Mouse (Mus musculus): ENCODE measurements around the gene Defb30. TPM values are rescaled to one million over a fixed set of nuclear protein-coding genes. Genes with fewer than 3 reads are reported as not detected.

Defb30 gene
- polyA plus RNA-seq (2015; fragmentation: Nextera tagmentation; extraction: Ambion mirVana): not detected in 2 replicates

GRCm38 (mm10) chr14:63049910-63050370 lies at the start of gene Defb30:
Gene Defb30, minus strand, starts transcription at chr14:63049960.
- Histone ChIP-seq H3K4me1 (no peaks in the 10 kb centered on the region), H3K4me2 (no peak within 1 kb of the TSS), H3K9me3 (no peaks in the 10 kb centered on the region), H3K9ac (no peak within 1 kb of the TSS), H3K27ac (no peak within 1 kb of the TSS), H3K4me3 (no peak within 1 kb of the TSS), H3K27me3 (no peaks in the 10 kb centered on the region), H3K36me3 (no peaks in the 10 kb centered on the region)
- ATAC-seq (ENCODE audit: borderline replicate concordance, extremely low read depth, low FRiP score, low TSS enrichment): no peak
- WGBS: 73% methylated on average over 13 of the region's 14 CpGs

- Histone ChIP-seq H3K4me2 (no peak overlapping the region), H3K4me1 (no peaks in the 10 kb centered on the region), H3K9me3 (no peaks in the 10 kb centered on the region), H3K4me3 (no peak overlapping the region), H3K27ac (no peak overlapping the region), H3K36me3 (no peaks in the 10 kb centered on the region), H3K27me3 (peaks cover 14% of the 10 kb centered on the region), H3K9ac (no peak overlapping the region)
- WGBS: 14% methylated on average over 15 of the region's 15 CpGs
- 0 out of 2 replicates have a peak, but pooled peaks have one; percentile 35 for ATAC-seq (ENCODE audit: borderline replicate concordance, extremely low read depth, low FRiP score, low TSS enrichment)
These were observed 17.9 kb upstream of the Defb30 start for GRCm38 (mm10) chr14:63067708-63068107.

- Histone ChIP-seq H3K4me1 (no peaks in the 10 kb centered on the region), H3K27me3 (peaks cover 13% of the 10 kb centered on the region), H3K9ac (no peak overlapping the region), H3K36me3 (no peaks in the 10 kb centered on the region), H3K4me2 (no peak overlapping the region), H3K9me3 (no peaks in the 10 kb centered on the region), H3K4me3 (no peak overlapping the region), H3K27ac (no peak overlapping the region)
- ATAC-seq (ENCODE audit: borderline replicate concordance, extremely low read depth, low FRiP score, low TSS enrichment): no peak; the same call in 1 of the 2 replicates
- 23% methylated on average over 16 of the region's 16 CpGs for WGBS
These were observed 17.0 kb upstream of the Defb30 start for GRCm38 (mm10) chr14:63066630-63067310.

- H3K4me3 ChIP-seq: no peak overlapping the region
- no peaks in the 10 kb centered on the region for H3K36me3 ChIP-seq
- no peaks in the 10 kb centered on the region for H3K4me1 ChIP-seq
- H3K27ac ChIP-seq: no peak overlapping the region
- no peak for ATAC-seq (ENCODE audit: borderline replicate concordance, extremely low read depth, low FRiP score, low TSS enrichment)
- H3K4me2 ChIP-seq: no peak overlapping the region
- WGBS: 67% methylated on average over 5 of the region's 5 CpGs
- peaks cover 10% of the 10 kb centered on the region; the same call in 1 of the 2 replicates for H3K27me3 ChIP-seq
- no peaks in the 10 kb centered on the region for H3K9me3 ChIP-seq
- H3K9ac ChIP-seq: no peak overlapping the region
These were observed 15.6 kb upstream of the Defb30 start for GRCm38 (mm10) chr14:63065391-63065790.

GRCm38 (mm10) chr14:63062184-63062583 lies 12.4 kb upstream of the Defb30 start:
- no peak overlapping the region for H3K4me3 ChIP-seq
- H3K9me3 ChIP-seq: no peaks in the 10 kb centered on the region
- no peak overlapping the region for H3K9ac ChIP-seq
- H3K36me3 ChIP-seq: no peaks in the 10 kb centered on the region
- H3K27me3 ChIP-seq: no peaks in the 10 kb centered on the region
- H3K27ac ChIP-seq: no peak overlapping the region
- no peak overlapping the region for H3K4me2 ChIP-seq
- ATAC-seq (ENCODE audit: borderline replicate concordance, extremely low read depth, low FRiP score, low TSS enrichment): no peak
- WGBS: 56% methylated on average over 2 of the region's 2 CpGs
- no peaks in the 10 kb centered on the region for H3K4me1 ChIP-seq

- Histone ChIP-seq H3K27me3 (no peaks in the 10 kb centered on the region), H3K4me2 (no peak overlapping the region), H3K36me3 (no peaks in the 10 kb centered on the region), H3K9me3 (no peaks in the 10 kb centered on the region), H3K27ac (no peak overlapping the region), H3K9ac (no peak overlapping the region), H3K4me3 (no peak overlapping the region), H3K4me1 (no peaks in the 10 kb centered on the region)
- no peak for ATAC-seq (ENCODE audit: borderline replicate concordance, extremely low read depth, low FRiP score, low TSS enrichment)
- WGBS: 63% methylated on average over 10 of the region's 10 CpGs
These were observed 10.6 kb upstream of the Defb30 start for GRCm38 (mm10) chr14:63060361-63060760.

GRCm38 (mm10) chr14:63054729-63055128 lies 5.0 kb upstream of the Defb30 start:
- H3K4me2 ChIP-seq: no peak overlapping the region
- no peak overlapping the region for H3K27ac ChIP-seq
- no peaks in the 10 kb centered on the region for H3K27me3 ChIP-seq
- peak; percentile 67 for ATAC-seq (ENCODE audit: borderline replicate concordance, extremely low read depth, low FRiP score, low TSS enrichment)
- no peaks in the 10 kb centered on the region for H3K9me3 ChIP-seq
- H3K4me1 ChIP-seq: no peaks in the 10 kb centered on the region
- H3K36me3 ChIP-seq: no peaks in the 10 kb centered on the region
- H3K9ac ChIP-seq: no peak overlapping the region
- no peak overlapping the region for H3K4me3 ChIP-seq
- 27% methylated on average over 6 of the region's 6 CpGs for WGBS

GRCm38 (mm10) chr14:63050769-63051168 lies 1.0 kb upstream of the Defb30 start:
- Histone ChIP-seq H3K36me3 (no peaks in the 10 kb centered on the region), H3K4me3 (no peak overlapping the region), H3K4me1 (no peaks in the 10 kb centered on the region), H3K4me2 (no peak overlapping the region), H3K27me3 (no peaks in the 10 kb centered on the region), H3K9ac (no peak overlapping the region), H3K9me3 (no peaks in the 10 kb centered on the region), H3K27ac (no peak overlapping the region)
- no peak for ATAC-seq (ENCODE audit: borderline replicate concordance, extremely low read depth, low FRiP score, low TSS enrichment)
- WGBS: 36% methylated on average over 5 of the region's 5 CpGs

GRCm38 (mm10) chr14:63046691-63047090 lies 3.1 kb downstream of the Defb30 start, which contains the start of gene Defb42:
Gene Defb42, plus strand, starts transcription at chr14:63046991.
- ATAC-seq (ENCODE audit: borderline replicate concordance, extremely low read depth, low FRiP score, low TSS enrichment): no peak
- Histone ChIP-seq H3K4me1 (no peaks in the 10 kb centered on the region), H3K9me3 (no peaks in the 10 kb centered on the region), H3K9ac (no peak within 1 kb of the TSS), H3K27ac (no peak within 1 kb of the TSS), H3K4me3 (no peak within 1 kb of the TSS), H3K27me3 (no peaks in the 10 kb centered on the region), H3K4me2 (no peak within 1 kb of the TSS), H3K36me3 (no peaks in the 10 kb centered on the region)
- WGBS: 58% methylated on average over 3 of the region's 3 CpGs

- H3K4me3 ChIP-seq: no peak overlapping the region
- WGBS: 51% methylated on average over 6 of the region's 6 CpGs
- no peaks in the 10 kb centered on the region for H3K27me3 ChIP-seq
- no peak overlapping the region for H3K9ac ChIP-seq
- H3K9me3 ChIP-seq: no peaks in the 10 kb centered on the region
- H3K36me3 ChIP-seq: no peaks in the 10 kb centered on the region
- no peak overlapping the region for H3K27ac ChIP-seq
- ATAC-seq (ENCODE audit: borderline replicate concordance, extremely low read depth, low FRiP score, low TSS enrichment): no peak
- no peaks in the 10 kb centered on the region for H3K4me1 ChIP-seq
- H3K4me2 ChIP-seq: no peak overlapping the region
These were observed 29.1 kb downstream of the Defb30 start for GRCm38 (mm10) chr14:63020524-63021156.

- 85% methylated on average over 4 of the region's 4 CpGs for WGBS
These were observed 35.1 kb downstream of the Defb30 start for GRCm38 (mm10) chr14:63014667-63015066.

GRCm38 (mm10) chr14:63013082-63013481 lies 36.7 kb downstream of the Defb30 start:
- H3K4me2 ChIP-seq: no peak overlapping the region
- H3K9me3 ChIP-seq: no peaks in the 10 kb centered on the region
- no peak for ATAC-seq (ENCODE audit: borderline replicate concordance, extremely low read depth, low FRiP score, low TSS enrichment)
- no peaks in the 10 kb centered on the region for H3K36me3 ChIP-seq
- WGBS: 69% methylated on average over 4 of the region's 4 CpGs
- no peaks in the 10 kb centered on the region for H3K4me1 ChIP-seq
- no peak overlapping the region for H3K4me3 ChIP-seq
- H3K27me3 ChIP-seq: no peaks in the 10 kb centered on the region
- H3K27ac ChIP-seq: no peak overlapping the region
- no peak overlapping the region for H3K9ac ChIP-seq

More at GRCm38 (mm10) chr14:63014667-63015066, 35.1 kb downstream of the Defb30 start:
- no peaks in the 10 kb centered on the region for H3K36me3 ChIP-seq
- no peak for ATAC-seq (ENCODE audit: borderline replicate concordance, extremely low read depth, low FRiP score, low TSS enrichment)
- no peaks in the 10 kb centered on the region for H3K27me3 ChIP-seq
- no peaks in the 10 kb centered on the region for H3K9me3 ChIP-seq
- no peak overlapping the region for H3K4me2 ChIP-seq
- no peak overlapping the region for H3K4me3 ChIP-seq
- H3K4me1 ChIP-seq: no peaks in the 10 kb centered on the region
- H3K9ac ChIP-seq: no peak overlapping the region
- H3K27ac ChIP-seq: no peak overlapping the region

Data from lung, embryonic 15.5 days (tissue).